Mouse (Mus musculus) hindbrain, embryonic 13.5 days (tissue): Measurements from ENCODE around the gene Zfp59. TPM values are rescaled to one million over a fixed set of nuclear protein-coding genes. Genes with fewer than 3 reads are reported as not detected.

ENCODE experiments used
- ATAC-seq: fragments of 200-750 bp; cut with Nextera tagmentation; 2 replicates; pipeline ENCODE4 v1.8.0; 2017; ENCODE audit warnings: moderate TSS enrichment; ENCODE audit not compliant: low FRiP score
- H3K27ac ChIP-seq: fragments of 300-500 bp; sonication (generic); 2 replicates; pipeline ENCODE4 v1.5.1; 2015; ENCODE audit warnings: inconsistent platforms, mild to moderate bottlenecking, moderate library complexity
- H3K27me3 ChIP-seq: fragments of 300-500 bp; sonication (generic); 2 replicates; pipeline ENCODE4 v1.6.1; 2015; ENCODE audit warnings: mild to moderate bottlenecking, inconsistent platforms
- H3K36me3 ChIP-seq: fragments of 300-500 bp; sonication (generic); 2 replicates; pipeline ENCODE4 v1.6.1; 2015; ENCODE audit warnings: mild to moderate bottlenecking, inconsistent platforms
- H3K4me1 ChIP-seq: fragments of 300-500 bp; sonication (generic); replicated peaks from 2 replicates; pipeline ENCODE4 v1.6.1; 2015; ENCODE audit warnings: inconsistent platforms
- H3K4me2 ChIP-seq: fragments of 300-500 bp; sonication (generic); 2 replicates; pipeline ENCODE4 v1.6.1; 2015; ENCODE audit warnings: inconsistent platforms, mild to moderate bottlenecking, moderate library complexity
- H3K4me3 ChIP-seq: fragments of 300-500 bp; sonication (generic); 2 replicates; pipeline ENCODE4 v1.5.1; 2015; ENCODE audit warnings: mild to moderate bottlenecking, inconsistent platforms
- H3K9ac ChIP-seq: fragments of 300-500 bp; sonication (generic); 2 replicates; pipeline ENCODE4 v1.6.1; 2015; ENCODE audit warnings: mild to moderate bottlenecking, inconsistent platforms
- H3K9me3 ChIP-seq: fragments of 300-500 bp; sonication (generic); 2 replicates; pipeline ENCODE4 v1.6.1; 2016; ENCODE audit warnings: inconsistent platforms
- WGBS: fragments of 180-500 bp; shearing (Covaris S2); methylation state at CpG from one replicate; pipeline ENCODE4 v1.1.7; 2015; 5-methylcytosine and 5-hydroxymethylcytosine counted together
- polyA plus RNA-seq: library from polyadenylated mRNA; unstranded; fragments of >200 nt; fragmentation: Nextera tagmentation; extraction: Ambion mirVana; gene quantifications from 2 replicates; pipeline ENCODE4 v1.2.1, GENCODE M21; 2015

Zfp59 gene
- polyA plus RNA-seq, 1 experiment from 2014 or later = 10.5 TPM

DNA sequence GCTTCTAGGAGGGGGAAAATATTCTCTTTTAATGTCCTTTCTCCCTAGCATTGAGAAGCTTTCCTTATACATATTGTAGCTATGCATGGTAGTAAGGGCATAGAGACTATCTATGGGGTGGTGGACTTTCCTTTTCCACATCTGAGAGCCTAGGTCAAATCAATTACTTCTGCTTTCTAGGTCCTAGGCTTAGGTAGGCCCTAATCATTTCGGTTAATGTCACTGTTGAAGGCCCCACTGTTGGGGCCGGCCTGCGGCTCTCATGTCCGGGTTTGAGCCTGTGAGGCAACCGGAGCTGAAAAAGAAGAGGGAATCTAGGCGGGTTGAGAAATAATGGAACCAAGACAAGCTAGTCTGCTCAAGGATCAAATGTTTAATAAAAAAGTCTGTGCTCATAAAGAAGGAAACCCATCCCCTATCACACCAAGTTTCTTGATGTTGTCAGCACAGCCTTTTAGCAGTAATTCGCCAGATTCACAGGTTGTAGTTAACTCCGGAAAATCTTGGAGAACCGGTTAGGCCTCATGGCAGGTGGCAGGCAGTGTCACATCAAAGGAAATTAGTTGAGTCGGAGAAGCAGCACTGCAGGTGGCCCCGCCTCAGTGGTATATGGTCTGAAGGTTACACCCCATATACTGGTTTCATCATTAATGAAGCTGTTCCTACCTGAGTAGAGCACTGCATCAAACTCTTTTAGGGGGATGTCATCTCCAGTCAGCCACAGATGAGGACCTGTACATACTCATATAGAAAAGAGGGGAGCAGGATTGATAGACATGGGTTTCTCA is 66.8 kb downstream of the Zfp59 start:
- Histone ChIP-seq H3K4me1 (no peaks in the 10 kb centered on the region), H3K4me3 (no peak overlapping the region), H3K9ac (no peak overlapping the region), H3K27me3 (no peaks in the 10 kb centered on the region), H3K36me3 (peaks cover 43% of the 10 kb centered on the region), H3K27ac (no peak overlapping the region), H3K4me2 (no peak overlapping the region), H3K9me3 (peaks cover 10% of the 10 kb centered on the region; the same call in 1 of the 2 replicates)
- ATAC-seq = no peak
- WGBS = 77% methylated on average over 11 of the region's 11 CpGs

Other genes with a start within 250 kb of the Zfp59 start
- 68.0 and 71.0 TPM in 2 replicates for gene Akt2, start 247.1 kb upstream of the Zfp59 start, polyA plus RNA-seq
- gene Ttc9b, start 184.7 kb upstream of the Zfp59 start, polyA plus RNA-seq = 50.2 and 52.0 TPM in 2 replicates
- 13.0 and 13.2 TPM in 2 replicates for gene Map3k10, start 164.0 kb upstream of the Zfp59 start, polyA plus RNA-seq
- 10.8 and 12.1 TPM in 2 replicates for gene Zfp607b, start 149.3 kb upstream of the Zfp59 start, polyA plus RNA-seq
- gene Zfp60, start 107.2 kb upstream of the Zfp59 start, polyA plus RNA-seq = 125 and 134 TPM in 2 replicates
- gene Zfp626, start 31.4 kb upstream of the Zfp59 start, polyA plus RNA-seq = 1.9 and 2.3 TPM in 2 replicates
- 1.4 and 1.6 TPM in 2 replicates for gene Zfp607a, start 18.9 kb downstream of the Zfp59 start, polyA plus RNA-seq
- gene Zfp974, start 90.9 kb downstream of the Zfp59 start, polyA plus RNA-seq = 14.5 and 15.6 TPM in 2 replicates
- gene Zfp780b, start 140.6 kb downstream of the Zfp59 start, polyA plus RNA-seq = 29.8 and 33.5 TPM in 2 replicates
- 5.7 and 6.3 TPM in 2 replicates for gene Zfp850, start 175.5 kb downstream of the Zfp59 start, polyA plus RNA-seq
- gene Psmc4, start 211.5 kb downstream of the Zfp59 start, polyA plus RNA-seq = 304 and 316 TPM in 2 replicates
- gene Fcgbp, start 232.6 kb downstream of the Zfp59 start, polyA plus RNA-seq = 0.09 TPM in 1 of 2 replicates, not detected in the other